Mouse (Mus musculus) left cerebral cortex, adult 2 months (tissue): ENCODE measurements around the gene Tmprss7. TPM values are rescaled to one million over a fixed set of nuclear protein-coding genes. Genes with fewer than 3 reads are reported as not detected.

Experiments used
- DNase-seq, 2 experiments: peaks; one replicate each; pipeline ENCODE4 v3.0.0; 2021 to 2022; ENCODE audit warnings: low spot score in 2 of 2, mixed read lengths in 1 of 2; ENCODE audit errors: extremely low spot score in 1 of 2
- H3K27ac ChIP-seq: fragments of 200-600 bp; 2 replicates; pipeline ENCODE4 v1.8.1; 2022
- H3K4me3 ChIP-seq: fragments of 200-600 bp; 2 replicates; pipeline ENCODE4 v1.8.1; 2022
- CTCF ChIP-seq: fragments of 200-600 bp; IDR thresholded peaks from 2 replicates; pipeline ENCODE4 v1.8.1; 2022; ENCODE audit warnings: antibody characterized with exemption, mild to moderate bottlenecking, moderate library complexity
- intact Hi-C: fragments of 180-260 bp; cut with DNase I; formaldehyde crosslinking; loops from one replicate; pipeline ENCODE4 v1.15.1; 2025
- total RNA-seq, 2 experiments: library from RNA; stranded (reverse); gene quantifications; 2 replicates each; pipeline ENCODE4 v1.2.3; 2021

Tmprss7 gene
- total RNA-seq, 2 experiments from 2014 or later = 1.4 to 3.6 TPM

DNA sequence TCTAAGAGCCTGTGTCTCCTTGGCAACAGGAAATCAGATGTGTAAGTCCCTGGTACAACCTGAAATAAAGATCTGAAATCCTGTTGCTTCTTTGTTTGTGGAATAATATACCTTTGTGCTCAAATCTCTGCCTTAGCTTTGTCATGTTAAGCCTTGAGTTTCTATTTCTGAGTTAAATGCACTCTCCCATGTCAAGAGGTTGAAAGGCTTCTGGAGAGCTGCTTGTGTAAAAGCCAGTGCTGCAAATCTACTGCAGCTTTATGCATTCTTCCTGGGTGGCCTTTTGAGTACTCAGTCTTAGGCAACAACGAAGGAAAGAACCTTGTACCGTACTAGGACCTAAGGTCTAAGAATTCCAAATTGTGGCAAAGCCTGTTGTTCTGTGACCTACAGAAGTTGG is 80.2 kb downstream of the Tmprss7 start:
- no peak for DNase-seq
- TF ChIP-seq CTCF = no peak
- H3K4me3 ChIP-seq = no peak overlapping the region
- intact Hi-C loops = no loop called here
- no peak overlapping the region for H3K27ac ChIP-seq

- H3K4me3 ChIP-seq = no peak within 1 kb of the TSS
- TF ChIP-seq CTCF = no peak
- DNase-seq = no peak
- H3K27ac ChIP-seq = no peak within 1 kb of the TSS
- intact Hi-C loops = no loop called here
Observed at GRCm38 (mm10) chr16:45610267-45610666, 83.2 kb downstream of the Tmprss7 start, which contains the start of gene Gcsam. TSS of gene Gcsam (plus strand) at chr16:45610380.

DNA sequence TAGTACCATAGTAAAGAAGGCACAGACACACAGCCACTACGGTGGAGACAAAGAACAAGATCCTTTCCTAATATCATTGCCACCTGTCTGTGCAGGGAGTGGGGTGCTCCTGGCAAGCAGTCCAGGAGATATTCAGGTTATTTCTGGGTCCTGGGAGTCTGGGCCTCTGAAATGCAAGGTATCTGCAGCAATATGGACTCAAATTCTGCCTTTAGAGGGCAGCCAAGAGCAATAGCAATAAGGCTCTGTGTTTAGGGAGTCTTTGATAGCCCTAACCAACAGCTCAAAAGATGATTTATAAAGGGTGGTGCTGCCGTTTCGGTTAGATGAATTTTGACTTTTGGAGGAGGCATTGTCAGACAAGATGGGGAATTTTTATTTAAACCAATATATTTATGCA is 84.2 kb downstream of the Tmprss7 start:
- TF ChIP-seq CTCF = peak; percentile 66
- peak in 1 of 2 experiments; percentile 17 for DNase-seq
- Histone ChIP-seq H3K4me3 (no peak overlapping the region), H3K27ac (no peak overlapping the region)
- intact Hi-C loops = loop anchor here (2.0 to 10.0 kb wide), 2 partner anchors 200 to 274 kb away; partner anchors contain the start of gene Cd200

DNA sequence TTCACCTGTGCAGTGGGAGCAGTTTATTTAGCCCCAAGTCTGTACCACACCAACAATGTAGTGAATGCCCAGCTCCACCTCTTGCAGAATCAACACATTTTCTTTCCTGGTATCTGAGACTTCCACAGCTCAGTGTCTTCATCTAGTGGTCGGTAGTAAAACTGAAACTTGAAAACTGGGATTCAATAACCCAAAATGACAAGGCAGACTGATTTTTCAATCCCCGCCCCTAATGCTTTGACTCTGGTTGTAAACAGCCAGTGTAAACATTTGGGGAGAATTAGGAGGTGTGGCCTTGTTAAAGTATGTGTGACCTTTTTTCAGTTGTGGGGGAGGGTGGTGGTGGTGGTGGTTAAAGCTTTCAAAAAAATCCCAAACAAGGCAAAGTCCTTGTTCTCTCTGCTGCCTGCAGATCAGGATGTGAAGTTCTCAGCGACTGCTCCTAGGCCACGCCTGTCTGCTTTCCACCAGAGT is 84.9 kb downstream of the Tmprss7 start:
- no peak for DNase-seq
- no peak overlapping the region for H3K27ac ChIP-seq
- intact Hi-C loops = loop anchor here (1.0 to 10.0 kb wide), 3 partner anchors 200 to 412 kb away; partner anchors contain the start of gene Cd200
- peak; percentile 87 for TF ChIP-seq CTCF
- no peak overlapping the region for H3K4me3 ChIP-seq

Other genes with a start within 250 kb of the Tmprss7 start
- gene Gm609, start 200.7 kb downstream of the Tmprss7 start, total RNA-seq = under 1 TPM; 0.16 to 0.43 TPM
- not detected for gene Gm17783, start 161.6 kb downstream of the Tmprss7 start, total RNA-seq
- not detected for gene Slc9c1, start 158.3 kb downstream of the Tmprss7 start, total RNA-seq
- not detected for gene Gcsam, start 83.3 kb downstream of the Tmprss7 start, total RNA-seq
- under 1 TPM; 0.21 to 0.52 TPM for gene BC016579, start 39.6 kb downstream of the Tmprss7 start, total RNA-seq
- gene Tagln3, start 30.9 kb upstream of the Tmprss7 start, total RNA-seq = 100 to 1,000 TPM; 320 to 326 TPM
- 10 to 100 TPM; 21.6 to 23.7 TPM for gene Abhd10, start 49.3 kb upstream of the Tmprss7 start, total RNA-seq